Mouse (Mus musculus): ENCODE results near the gene Btnl9. TPM values are rescaled to one million over a fixed set of nuclear protein-coding genes. Genes with fewer than 3 reads are reported as not detected.

Btnl9 gene
- polyA plus RNA-seq, 1 experiment: not detected

GRCm38 (mm10) chr11:49141974-49142373 lies 45.0 kb downstream of the Btnl9 start, which contains the start of gene Olfr1395:
TSS of gene Olfr1395 (plus strand) at chr11:49142274.
- no peak for TF ChIP-seq USF1 (IDR thresholded peaks at IDR 0.05; ENCODE audit: low read depth)
- TF ChIP-seq MYOD1 (IDR thresholded peaks at IDR 0.05; ENCODE audit: control insufficient read depth, insufficient read length, low read depth): no peak
- TF ChIP-seq MYOG (IDR thresholded peaks at IDR 0.05; ENCODE audit: control insufficient read depth, extremely low read depth, insufficient read length): no peak
- no peak for TF ChIP-seq FOSL1 (IDR thresholded peaks at IDR 0.05; ENCODE audit: insufficient read depth, low read length, poor library complexity, severe bottlenecking)
- no peak for TF ChIP-seq MAX (IDR thresholded peaks at IDR 0.05)
- no peak for TF ChIP-seq CTCF (IDR thresholded peaks at IDR 0.05; ENCODE audit: control insufficient read depth, insufficient read depth, insufficient read length)
- TF ChIP-seq CEBPB (IDR thresholded peaks at IDR 0.05; ENCODE audit: low read depth): no peak
- Histone ChIP-seq H3K79me3 (ENCODE audit: low read depth) (no peaks in the 10 kb centered on the region), H3K27me3 (ENCODE audit: control insufficient read depth, insufficient read depth, insufficient read length) (peaks cover 41% of the 10 kb centered on the region), H3K4me3 (ENCODE audit: insufficient read depth, poor library complexity, severe bottlenecking) (no peak within 1 kb of the TSS), H3K79me2 (ENCODE audit: control insufficient read depth, insufficient read depth) (no peaks in the 10 kb centered on the region), H3ac (ENCODE audit: control insufficient read depth, insufficient read length, low read depth) (no peak within 1 kb of the TSS), H3K36me3 (ENCODE audit: control insufficient read depth, insufficient read depth) (no peaks in the 10 kb centered on the region)

GRCm38 (mm10) chr11:49124169-49124568 lies 62.8 kb downstream of the Btnl9 start:
- TF ChIP-seq CTCF (IDR thresholded peaks at IDR 0.05; ENCODE audit: control insufficient read depth, insufficient read depth, insufficient read length): no peak
- no peaks in the 10 kb centered on the region for H3K27me3 ChIP-seq (ENCODE audit: control insufficient read depth, insufficient read depth, insufficient read length)
- no peaks in the 10 kb centered on the region for H3K36me3 ChIP-seq (ENCODE audit: control insufficient read depth, insufficient read depth)
- no peaks in the 10 kb centered on the region for H3K79me3 ChIP-seq (ENCODE audit: low read depth)
- no peaks in the 10 kb centered on the region for H3K79me2 ChIP-seq (ENCODE audit: control insufficient read depth, insufficient read depth)
- H3ac ChIP-seq (ENCODE audit: control insufficient read depth, insufficient read length, low read depth): no peak overlapping the region
- H3K4me3 ChIP-seq (ENCODE audit: insufficient read depth, poor library complexity, severe bottlenecking): no peak overlapping the region

GRCm38 (mm10) chr11:49119635-49120034 lies 67.3 kb downstream of the Btnl9 start:
- H3ac ChIP-seq (ENCODE audit: control insufficient read depth, insufficient read length, low read depth): no peak overlapping the region
- TF ChIP-seq FOSL1 (IDR thresholded peaks at IDR 0.05; ENCODE audit: insufficient read depth, low read length, poor library complexity, severe bottlenecking): no peak
- TF ChIP-seq CEBPB (IDR thresholded peaks at IDR 0.05; ENCODE audit: low read depth): no peak
- TF ChIP-seq CTCF (IDR thresholded peaks at IDR 0.05; ENCODE audit: control insufficient read depth, insufficient read depth, insufficient read length): no peak
- TF ChIP-seq MYOD1 (IDR thresholded peaks at IDR 0.05; ENCODE audit: control insufficient read depth, insufficient read length, low read depth): no peak
- no peak for TF ChIP-seq USF1 (IDR thresholded peaks at IDR 0.05; ENCODE audit: low read depth)
- no peak for TF ChIP-seq MYOG (IDR thresholded peaks at IDR 0.05; ENCODE audit: control insufficient read depth, extremely low read depth, insufficient read length)
- TF ChIP-seq MAX (IDR thresholded peaks at IDR 0.05): no peak
- no peaks in the 10 kb centered on the region for H3K79me3 ChIP-seq (ENCODE audit: low read depth)
- no peaks in the 10 kb centered on the region for H3K79me2 ChIP-seq (ENCODE audit: control insufficient read depth, insufficient read depth)
- no peaks in the 10 kb centered on the region for H3K36me3 ChIP-seq (ENCODE audit: control insufficient read depth, insufficient read depth)
- no peak overlapping the region for H3K4me3 ChIP-seq (ENCODE audit: insufficient read depth, poor library complexity, severe bottlenecking)
- no peaks in the 10 kb centered on the region for H3K27me3 ChIP-seq (ENCODE audit: control insufficient read depth, insufficient read depth, insufficient read length)

Other genes starting within 250 kb of the Btnl9 start
- gene Psme2b, start 241.0 kb downstream of the Btnl9 start, polyA plus RNA-seq (2012; fragmentation: generic; extraction: Trizol): 2.1 TPM
- 0.05 TPM for gene Olfr56, start 208.3 kb downstream of the Btnl9 start, polyA plus RNA-seq (2012; fragmentation: generic; extraction: Trizol)
- 0.28 TPM for gene 9930111J21Rik1, start 207.8 kb downstream of the Btnl9 start, polyA plus RNA-seq (2012; fragmentation: generic; extraction: Trizol)
- gene Gm12185, start 194.9 kb downstream of the Btnl9 start, polyA plus RNA-seq (2012; fragmentation: generic; extraction: Trizol): 0.01 TPM
- gene Tgtp1, start 193.0 kb downstream of the Btnl9 start, polyA plus RNA-seq (2012; fragmentation: generic; extraction: Trizol): not detected
- gene 9930111J21Rik2, start 135.9 kb downstream of the Btnl9 start, polyA plus RNA-seq (2012; fragmentation: generic; extraction: Trizol): 0.20 TPM
- gene Tgtp2, start 123.0 kb downstream of the Btnl9 start, polyA plus RNA-seq (2012; fragmentation: generic; extraction: Trizol): 0.12 TPM
- gene Ifi47, start 110.6 kb downstream of the Btnl9 start, polyA plus RNA-seq (2012; fragmentation: generic; extraction: Trizol): 1.7 TPM
- not detected for gene Olfr1396, start 72.3 kb downstream of the Btnl9 start, polyA plus RNA-seq (2012; fragmentation: generic; extraction: Trizol)
- not detected for gene Olfr1395, start 44.9 kb downstream of the Btnl9 start, polyA plus RNA-seq (2012; fragmentation: generic; extraction: Trizol)
- gene Olfr1394, start 32.8 kb downstream of the Btnl9 start, polyA plus RNA-seq (2012; fragmentation: generic; extraction: Trizol): not detected
- 3.3 TPM for gene Zfp62, start 16.1 kb upstream of the Btnl9 start, polyA plus RNA-seq (2012; fragmentation: generic; extraction: Trizol)
- 44.5 TPM for gene Mgat1, start 57.0 kb upstream of the Btnl9 start, polyA plus RNA-seq (2012; fragmentation: generic; extraction: Trizol)
- gene Olfr1393, start 91.1 kb upstream of the Btnl9 start, polyA plus RNA-seq (2012; fragmentation: generic; extraction: Trizol): not detected
- gene Olfr1392, start 98.1 kb upstream of the Btnl9 start, polyA plus RNA-seq (2012; fragmentation: generic; extraction: Trizol): not detected
- not detected for gene Olfr10, start 117.6 kb upstream of the Btnl9 start, polyA plus RNA-seq (2012; fragmentation: generic; extraction: Trizol)
- gene Olfr1391, start 135.6 kb upstream of the Btnl9 start, polyA plus RNA-seq (2012; fragmentation: generic; extraction: Trizol): not detected
- gene Olfr1390, start 148.0 kb upstream of the Btnl9 start, polyA plus RNA-seq (2012; fragmentation: generic; extraction: Trizol): not detected
- not detected for gene Olfr1389, start 235.9 kb upstream of the Btnl9 start, polyA plus RNA-seq (2012; fragmentation: generic; extraction: Trizol)
- gene Olfr1388, start 249.5 kb upstream of the Btnl9 start, polyA plus RNA-seq (2012; fragmentation: generic; extraction: Trizol): not detected

Measured in C2C12 (cell line).